Mouse (Mus musculus) CH12.LX (cell line): ENCODE measurements at regions not wholly inside any gene's neighbourhood (a gene's known extent, or its start where the extent isn't known, plus 50 kb on each side); places are given as distances from the start of the nearest gene placed in this dataset.

Experiments
- DNase-seq: peaks from one replicate; pipeline ENCODE4 v3.0.0-alpha.2; 2013; ENCODE audit errors: extremely low read depth
- H3K27ac ChIP-seq: 2 replicates; pipeline ENCODE4 v1.5.1; 2012; ENCODE audit warnings: low read depth, mild to moderate bottlenecking, control low read depth, moderate library complexity; ENCODE audit not compliant: insufficient read depth
- H3K27me3 ChIP-seq: replicated peaks from 2 replicates; pipeline ENCODE3; 2012; ENCODE audit warnings: inconsistent platforms
- H3K36me3 ChIP-seq, 2 experiments: replicated peaks in 1 of 2; 2 replicates each; pipeline versions ENCODE3 to v1.6.1; 2012; ENCODE audit warnings: inconsistent platforms in 1 of 2, low read length in 1 of 2, mild to moderate bottlenecking in 1 of 2, mixed read lengths in 1 of 2, moderate library complexity in 1 of 2; ENCODE audit not compliant: control insufficient read depth in 1 of 2, insufficient read depth in 1 of 2
- H3K4me1 ChIP-seq, 2 experiments: 2 replicates each; pipeline ENCODE4 v1.6.1; 2012; ENCODE audit warnings: inconsistent platforms in 1 of 2, moderate library complexity in 1 of 2; ENCODE audit not compliant: insufficient read depth in 2 of 2, control insufficient read depth in 1 of 2
- H3K4me2 ChIP-seq: 2 replicates; pipeline ENCODE4 v1.6.1; 2012; ENCODE audit warnings: low read depth, mild to moderate bottlenecking, control low read depth; ENCODE audit not compliant: poor library complexity, insufficient read depth, severe bottlenecking
- H3K4me3 ChIP-seq, 3 experiments: fragments of 150-350 bp in 1 of 3; sonication (generic) in 1 of 3; replicated peaks in 1 of 3; 2 replicates each; pipeline versions ENCODE3 to v1.5.1; 2011 to 2012; ENCODE audit warnings: low read depth in 2 of 3, low read length in 2 of 3, mild to moderate bottlenecking in 2 of 3, moderate library complexity in 2 of 3, control low read depth in 1 of 3, improper control_type of control experiment in 1 of 3, inconsistent platforms in 1 of 3, mixed read lengths in 1 of 3; ENCODE audit not compliant: poor library complexity in 1 of 3
- H3K79me2 ChIP-seq: replicated peaks from 2 replicates; pipeline ENCODE4 v1.6.1; 2012; ENCODE audit warnings: mild to moderate bottlenecking, moderate library complexity; ENCODE audit not compliant: control insufficient read depth, poor library complexity, insufficient read depth, severe bottlenecking; ENCODE audit errors: extremely low read depth
- H3K9ac ChIP-seq: 2 replicates; pipeline ENCODE4 v1.6.1; 2012; ENCODE audit warnings: low read depth, mild to moderate bottlenecking, control low read depth, moderate library complexity; ENCODE audit not compliant: insufficient read depth
- H3K9me3 ChIP-seq: replicated peaks from 2 replicates; pipeline ENCODE3; 2012; ENCODE audit warnings: low read length, inconsistent platforms, mixed read lengths
- CHD1 ChIP-seq: IDR thresholded peaks from 2 replicates; pipeline ENCODE4 v1.6.1; 2012; ENCODE audit warnings: low read depth, low read length, improper control_type of control experiment, inconsistent platforms
- JUN ChIP-seq: IDR thresholded peaks from 2 replicates; pipeline ENCODE4 v1.6.1; 2011; ENCODE audit warnings: low read depth, mild to moderate bottlenecking, low read length, improper control_type of control experiment, moderate library complexity; ENCODE audit not compliant: insufficient read depth
- JUND ChIP-seq: conservative IDR thresholded peaks from 2 replicates; pipeline ENCODE4 v1.6.1; 2011; ENCODE audit warnings: low read depth, low read length, improper control_type of control experiment
- MAFK ChIP-seq: IDR thresholded peaks from 2 replicates; pipeline ENCODE4 v1.6.1; 2011; ENCODE audit warnings: low read length, improper control_type of control experiment; ENCODE audit not compliant: insufficient replicate concordance
- MAX ChIP-seq: IDR thresholded peaks from 2 replicates; pipeline ENCODE4 v1.6.1; 2011; ENCODE audit warnings: low read length, improper control_type of control experiment
- MEF2A ChIP-seq: IDR thresholded peaks from 2 replicates; pipeline ENCODE4 v1.6.1; 2014; ENCODE audit warnings: low read depth, mild to moderate bottlenecking, inconsistent platforms, low read length, improper control_type of control experiment, borderline replicate concordance
- MXI1 ChIP-seq: IDR thresholded peaks from 2 replicates; pipeline ENCODE4 v1.6.1; 2011; ENCODE audit warnings: mild to moderate bottlenecking, low read depth, low read length, improper control_type of control experiment
- PAX5 ChIP-seq: IDR thresholded peaks from 2 replicates; pipeline ENCODE4 v1.6.1; 2012; ENCODE audit warnings: low read length, inconsistent platforms, mixed read lengths
- POLR2AphosphoS2 ChIP-seq: IDR thresholded peaks from 2 replicates; pipeline ENCODE4 v1.6.1; 2011; ENCODE audit warnings: low read depth, low read length, improper control_type of control experiment
- RCOR1 ChIP-seq: conservative IDR thresholded peaks from 2 replicates; pipeline ENCODE4 v1.6.1; 2012; ENCODE audit warnings: low read depth, mild to moderate bottlenecking, inconsistent platforms, low read length, improper control_type of control experiment
- TBP ChIP-seq: conservative IDR thresholded peaks from 2 replicates; pipeline ENCODE4 v1.6.1; 2011; ENCODE audit warnings: low read depth, low read length, improper control_type of control experiment
- USF1 ChIP-seq: IDR thresholded peaks from 2 replicates; pipeline ENCODE4 v1.6.1; 2014; ENCODE audit warnings: low read depth, mild to moderate bottlenecking, inconsistent platforms, low read length, improper control_type of control experiment
- ZC3H11A ChIP-seq: IDR thresholded peaks from 2 replicates; pipeline ENCODE4 v1.6.1; 2012; ENCODE audit warnings: low read depth, mild to moderate bottlenecking, inconsistent platforms, low read length, improper control_type of control experiment
- dilution Hi-C: fragments of 300-500 bp; cut with MboI; formaldehyde crosslinking; loops from 2 replicates; pipeline ENCODE4 v1.14.3; 2020; ENCODE audit warnings: low sequenced_read_pairs; ENCODE audit not compliant: extremely low pct_unique_long_range_greater_than_20kb, extremely low pct_ligation_motif_present
- in situ Hi-C: fragments of 300-500 bp; cut with MboI; formaldehyde crosslinking; loops from 3 replicates; pipeline ENCODE4 v1.14.3; 2019; ENCODE audit warnings: low sequenced_read_pairs, low pct_ligation_motif_present, low pct_unique_long_range_greater_than_20kb, mixed read lengths

DNA sequence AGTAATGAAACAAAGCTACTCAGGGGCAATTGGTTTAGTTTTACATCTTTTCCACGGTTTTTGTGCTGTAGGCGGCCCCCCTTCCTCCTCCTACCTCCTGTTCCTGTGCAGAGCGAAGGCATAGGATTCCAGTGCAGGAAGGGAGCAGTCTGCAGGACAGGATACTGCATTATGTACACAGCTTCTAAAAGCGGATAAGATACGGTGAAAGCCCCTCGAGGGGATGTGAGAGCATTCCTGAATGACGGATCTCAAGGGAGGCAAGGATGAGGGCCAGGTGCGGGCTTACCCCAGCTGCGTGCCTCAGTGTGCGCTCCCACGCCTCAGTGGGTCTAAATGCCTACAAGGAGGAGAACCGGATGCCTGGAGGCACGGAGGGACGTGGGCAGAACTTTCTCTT lies 53.1 kb upstream of the Sptssb start:
- no peak overlapping the region for H3K9ac ChIP-seq
- H3K36me3 ChIP-seq = no peaks in the 10 kb centered on the region
- no peaks in the 10 kb centered on the region for H3K79me2 ChIP-seq
- DNase-seq = no peak
- no peak for TF ChIP-seq MAX
- no peak for TF ChIP-seq MAFK
- dilution Hi-C loops (no loop called here), in situ Hi-C loops (no loop called here)
- H3K4me1 ChIP-seq = no peaks in the 10 kb centered on the region
- H3K9me3 ChIP-seq = no peaks in the 10 kb centered on the region
- H3K27me3 ChIP-seq = no peaks in the 10 kb centered on the region
- no peak overlapping the region; the same call in 1 of the 2 replicates for H3K4me2 ChIP-seq
- H3K27ac ChIP-seq = no peak overlapping the region
- H3K4me3 ChIP-seq = no peak overlapping the region

DNA sequence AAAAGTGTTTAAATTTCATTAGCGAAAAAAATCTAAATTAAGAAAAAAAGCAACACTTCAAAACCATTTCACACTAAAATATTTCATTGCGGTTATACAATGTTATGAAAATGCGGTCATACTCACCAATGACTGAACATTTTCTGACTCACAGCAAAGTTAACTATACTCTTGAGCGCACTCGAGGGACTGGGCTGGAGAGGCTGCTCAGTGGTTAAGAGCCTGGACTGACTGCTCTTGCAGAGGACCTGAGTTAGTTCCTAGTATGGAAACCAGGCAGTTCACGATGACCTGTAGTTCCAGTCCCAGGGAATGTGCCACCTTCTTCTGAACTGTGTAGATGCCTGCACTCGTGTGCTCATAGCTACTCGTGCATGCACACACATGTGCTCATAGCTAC lies 50.3 kb upstream of the Sptssb start:
- TF ChIP-seq POLR2AphosphoS2 = no peak
- no peak for TF ChIP-seq MAFK
- no peak for TF ChIP-seq PAX5
- no peak for TF ChIP-seq MEF2A
- no peak for TF ChIP-seq ZC3H11A
- no peak for TF ChIP-seq USF1
- TF ChIP-seq RCOR1 = no peak
- no peak for TF ChIP-seq MXI1
- no peak for TF ChIP-seq JUN
- no peak for TF ChIP-seq CHD1
- no peak for TF ChIP-seq JUND
- TF ChIP-seq TBP = no peak
- TF ChIP-seq, all 38 proteins: peak for 0
- dilution Hi-C loops = no loop called here

More for the DNA sequence above, 50.3 kb upstream of the Sptssb start:
- Histone ChIP-seq H3K4me1 (no peaks in the 10 kb centered on the region), H3K27me3 (no peaks in the 10 kb centered on the region), H3K36me3 (no peaks in the 10 kb centered on the region), H3K4me3 (no peak overlapping the region), H3K27ac (no peak overlapping the region), H3K9ac (no peak overlapping the region), H3K79me2 (no peaks in the 10 kb centered on the region), H3K9me3 (no peaks in the 10 kb centered on the region), H3K4me2 (no peak overlapping the region)
- no peak for DNase-seq
- in situ Hi-C loops = no loop called here
